Mouse (Mus musculus): ENCODE data around the gene Cacna2d3.

Cacna2d3 gene

GRCm38 (mm10) chr14:29051951-29052835, 669.5 kb downstream of the Cacna2d3 start:
- no peak for DNase-seq

GRCm38 (mm10) chr14:29042355-29042754, 679.3 kb downstream of the Cacna2d3 start:
- no peak for DNase-seq

GRCm38 (mm10) chr14:29041498-29041897, 680.2 kb downstream of the Cacna2d3 start:
- DNase-seq, result no peak

- no peak for DNase-seq
Measured at GRCm38 (mm10) chr14:29040606-29041364, 680.9 kb downstream of the Cacna2d3 start.

GRCm38 (mm10) chr14:29038246-29038645, 683.4 kb downstream of the Cacna2d3 start:
- no peak for DNase-seq

GRCm38 (mm10) chr14:29031858-29032395, 689.7 kb downstream of the Cacna2d3 start:
- no peak for DNase-seq

- no peak for DNase-seq
Measured at GRCm38 (mm10) chr14:29030519-29030918, 691.1 kb downstream of the Cacna2d3 start.

- DNase-seq, result no peak
Measured at GRCm38 (mm10) chr14:29029896-29030420, 691.7 kb downstream of the Cacna2d3 start.

GRCm38 (mm10) chr14:29029107-29029469, 692.6 kb downstream of the Cacna2d3 start:
- no peak for DNase-seq

GRCm38 (mm10) chr14:29028391-29029106, 693.1 kb downstream of the Cacna2d3 start:
- no peak for DNase-seq

GRCm38 (mm10) chr14:29027276-29027675, 694.4 kb downstream of the Cacna2d3 start:
- no peak for DNase-seq

- no peak for DNase-seq
Measured at GRCm38 (mm10) chr14:29025335-29025734, 696.3 kb downstream of the Cacna2d3 start.

- DNase-seq, result no peak
Measured at GRCm38 (mm10) chr14:29023246-29023645, 698.4 kb downstream of the Cacna2d3 start.

- no peak for DNase-seq
Measured at GRCm38 (mm10) chr14:29021295-29021694, 700.4 kb downstream of the Cacna2d3 start.

GRCm38 (mm10) chr14:29018316-29019000, 703.2 kb downstream of the Cacna2d3 start:
- DNase-seq, result no peak

GRCm38 (mm10) chr14:29017883-29018282, 703.8 kb downstream of the Cacna2d3 start, which contains the start of gene Lrtm1:
TSS of gene Lrtm1 (plus strand) at chr14:29018208.
- DNase-seq, result peak; percentile 43

- DNase-seq, result peak; percentile 48
Measured at GRCm38 (mm10) chr14:29015896-29016295, 705.8 kb downstream of the Cacna2d3 start.

GRCm38 (mm10) chr14:29014680-29015079, 707.0 kb downstream of the Cacna2d3 start:
- DNase-seq, result no peak

- DNase-seq, result no peak
Measured at GRCm38 (mm10) chr14:29013161-29013560, 708.5 kb downstream of the Cacna2d3 start.

GRCm38 (mm10) chr14:29009644-29010043, 712.0 kb downstream of the Cacna2d3 start:
- no peak for DNase-seq

- no peak for DNase-seq
Measured at GRCm38 (mm10) chr14:29005228-29005840, 716.3 kb downstream of the Cacna2d3 start.
